In genomic region chr4:45549514-45549913, GRCm38 (mm10) we compare ENCODE assay signal across 8 mouse cellular contexts. TPM values are rescaled to one million over a fixed set of nuclear protein-coding genes. Genes with fewer than 3 reads are reported as not detected.
A peak's percentile ranks its signal among the peaks of the same experiment; 100 is the strongest.
DNase-seq lines count a peak whose midpoint lies in the region; ATAC-seq and TF ChIP-seq lines count a peak whose summit lies in the region.

No protein-coding gene starts in this region.

- no peaks in the 10 kb centered on the region for H3K36me3 ChIP-seq in midbrain, embryonic 14.5 days (ENCODE audit: control insufficient read depth, insufficient read depth, low read length)
- no peaks in the 10 kb centered on the region for H3K36me3 ChIP-seq in midbrain, embryonic 16.5 days (ENCODE audit: control insufficient read depth, insufficient read depth, low read length)

- no peaks in the 10 kb centered on the region for H3K4me1 ChIP-seq in midbrain, embryonic 14.5 days (ENCODE audit: control insufficient read depth, insufficient read depth, low read length)
- no peaks in the 10 kb centered on the region for H3K4me1 ChIP-seq in midbrain, embryonic 16.5 days (ENCODE audit: control insufficient read depth, insufficient read depth, low read length)
- H3K4me1 ChIP-seq in cortical plate, adult 2 months (ENCODE audit: control insufficient read depth, insufficient read depth, low read length), result no peaks in the 10 kb centered on the region

- DNase-seq in cerebellum, postnatal 10 days, result peak; percentile 49 to 63
- DNase-seq in cerebellum, adult 11 months, result no peak
- DNase-seq in midbrain, embryonic 14.5 days, result peak; percentile 42
- DNase-seq in lung, postnatal 25 days (ENCODE audit: low spot score), result peak; percentile 25
- no peak for DNase-seq in yolk sac, embryonic 10.5 days (ENCODE audit: low spot score)
- no peak for DNase-seq in frontal cortex, postnatal 25 days (ENCODE audit: low spot score in 2 of 2)

- TF ChIP-seq CTCF in cortical plate, adult 2 months (IDR thresholded peaks at IDR 0.05; ENCODE audit: extremely low read depth, insufficient read depth, low read length), result 0 out of 2 replicates have a peak, but pooled peaks have one; percentile 16

- TF ChIP-seq POLR2A in cortical plate, adult 2 months (IDR thresholded peaks at IDR 0.05; ENCODE audit: extremely low read depth, insufficient read depth, low read length), result no peak

- no peak overlapping the region for H3K9ac ChIP-seq in midbrain, embryonic 14.5 days (replicated peaks; ENCODE audit: low read length)
- no peak overlapping the region for H3K9ac ChIP-seq in midbrain, embryonic 16.5 days (ENCODE audit: low read depth, low read length)

- no peak overlapping the region for H3K4me3 ChIP-seq in midbrain, embryonic 14.5 days (replicated peaks; ENCODE audit: low read depth, low read length)
- no peak overlapping the region for H3K4me3 ChIP-seq in midbrain, embryonic 16.5 days (ENCODE audit: low read depth, low read length)
- no peak overlapping the region for H3K4me3 ChIP-seq in cortical plate, adult 2 months (ENCODE audit: insufficient read depth, low read length)

- WGBS in midbrain, embryonic 14.5 days, result 71% methylated on average over 5 of the region's 5 CpGs
- WGBS in midbrain, embryonic 16.5 days, result 74% methylated on average over 5 of the region's 5 CpGs

- H3K27me3 ChIP-seq in midbrain, embryonic 14.5 days (ENCODE audit: control insufficient read depth, insufficient read depth, low read length), result no peaks in the 10 kb centered on the region
- H3K27me3 ChIP-seq in midbrain, embryonic 16.5 days (ENCODE audit: control insufficient read depth, insufficient read depth, low read depth, low read length), result no peaks in the 10 kb centered on the region

- no peak overlapping the region for H3K4me2 ChIP-seq in midbrain, embryonic 14.5 days (ENCODE audit: low read length)
- no peak overlapping the region for H3K4me2 ChIP-seq in midbrain, embryonic 16.5 days (ENCODE audit: low read length)

- ATAC-seq in midbrain, embryonic 14.5 days (ENCODE audit: low FRiP score, low TSS enrichment), result no peak
- no peak for ATAC-seq in midbrain, embryonic 16.5 days

- H3K9me3 ChIP-seq in midbrain, embryonic 14.5 days (ENCODE audit: control insufficient read depth, low read length), result no peaks in the 10 kb centered on the region
- no peaks in the 10 kb centered on the region for H3K9me3 ChIP-seq in midbrain, embryonic 16.5 days (replicated peaks; ENCODE audit: control insufficient read depth, low read length, poor library complexity, severe bottlenecking)

- no peak overlapping the region for H3K27ac ChIP-seq in midbrain, embryonic 14.5 days (replicated peaks; ENCODE audit: low read depth, low read length)
- no peak overlapping the region for H3K27ac ChIP-seq in midbrain, embryonic 16.5 days (ENCODE audit: low read length)
- H3K27ac ChIP-seq in cortical plate, adult 2 months (ENCODE audit: insufficient read depth, low read length), result no peak overlapping the region

RNA-seq across cellular contexts. Expression of gene Shb, which starts 17.2 kb away (rescaled TPM):
- polyA plus RNA-seq in midbrain, embryonic 14.5 days (2014; fragmentation: Nextera tagmentation; extraction: Ambion mirVana), result 10.2 and 10.4 TPM in 2 replicates
- polyA plus RNA-seq in midbrain, embryonic 16.5 days (2015; fragmentation: Nextera tagmentation; extraction: Ambion mirVana), result 3.5 and 4.2 TPM in 2 replicates
- polyA plus RNA-seq in cortical plate, adult 2 months (2012; rRNA removed), result 9.0 and 11.4 TPM in 2 replicates

Comparison
In these comparisons a context has a peak if more than half of its experiments do, and no peak if none do; other contexts are left out.
1. DNase-seq: peak in cerebellum, postnatal 10 days (2 of 2), midbrain, embryonic 14.5 days (single experiment) and lung, postnatal 25 days (single experiment); none in cerebellum, adult 11 months (single experiment), yolk sac, embryonic 10.5 days (single experiment) and frontal cortex, postnatal 25 days (0 of 2).